Mouse (Mus musculus): ENCODE data around the gene Zfp346. TPM values are rescaled to one million over a fixed set of nuclear protein-coding genes. Genes with fewer than 3 reads are reported as not detected.

The Zfp346 gene
- polyA plus RNA-seq, 1 experiment from 2014 or later, result 21.6 TPM

GRCm38 (mm10) chr13:55165831-55166339 is 60.8 kb downstream of the Zfp346 start:
- no peak overlapping the region for H3K9ac ChIP-seq (ENCODE audit: low read length)
- no peaks in the 10 kb centered on the region for H3K4me1 ChIP-seq (ENCODE audit: control insufficient read depth, insufficient read depth, low read length)
- H3K27ac ChIP-seq (ENCODE audit: low read depth, low read length), result no peak overlapping the region
- ATAC-seq (ENCODE audit: insufficient read depth, low FRiP score, low TSS enrichment) (no peak), DNase-seq (ENCODE audit: low spot score) (no peak)
- no peaks in the 10 kb centered on the region for H3K27me3 ChIP-seq (ENCODE audit: control insufficient read depth, insufficient read depth, low read length)
- WGBS, result 92% methylated on average over 16 of the region's 16 CpGs
- H3K9me3 ChIP-seq (ENCODE audit: control insufficient read depth, low read length), result no peaks in the 10 kb centered on the region
- no peaks in the 10 kb centered on the region for H3K36me3 ChIP-seq (ENCODE audit: control insufficient read depth, insufficient read depth, low read length)
- no peak overlapping the region for H3K4me3 ChIP-seq (ENCODE audit: low read depth, low read length)
- no peak overlapping the region for H3K4me2 ChIP-seq (ENCODE audit: low read depth)

GRCm38 (mm10) chr13:55166806-55167725 is 62.0 kb downstream of the Zfp346 start:
- 89% methylated on average over 32 of the region's 32 CpGs for WGBS

GRCm38 (mm10) chr13:55167798-55168197 is 62.7 kb downstream of the Zfp346 start:
- 0 out of 2 replicates have a peak, but pooled peaks cover 2% of the 10 kb centered on the region for H3K27me3 ChIP-seq (ENCODE audit: control insufficient read depth, insufficient read depth, low read length)
- H3K36me3 ChIP-seq (ENCODE audit: control insufficient read depth, insufficient read depth, low read length), result no peaks in the 10 kb centered on the region
- no peak for DNase-seq (ENCODE audit: low spot score)
- no peak overlapping the region for H3K4me3 ChIP-seq (ENCODE audit: low read depth, low read length)
- no peak overlapping the region for H3K27ac ChIP-seq (ENCODE audit: low read depth, low read length)
- H3K4me1 ChIP-seq (ENCODE audit: control insufficient read depth, insufficient read depth, low read length), result peaks cover 11% of the 10 kb centered on the region
- H3K9ac ChIP-seq (ENCODE audit: low read length), result no peak overlapping the region
- no peak for ATAC-seq (ENCODE audit: insufficient read depth, low FRiP score, low TSS enrichment)
- WGBS, result 84% methylated on average over 11 of the region's 11 CpGs
- H3K4me2 ChIP-seq (ENCODE audit: low read depth), result no peak overlapping the region
- H3K9me3 ChIP-seq (ENCODE audit: control insufficient read depth, low read length), result no peaks in the 10 kb centered on the region

More at GRCm38 (mm10) chr13:55166806-55167725, 62.0 kb downstream of the Zfp346 start:
- no peaks in the 10 kb centered on the region for H3K9me3 ChIP-seq (ENCODE audit: control insufficient read depth, low read length)
- H3K4me2 ChIP-seq (ENCODE audit: low read depth), result no peak overlapping the region
- H3K9ac ChIP-seq (ENCODE audit: low read length), result no peak overlapping the region
- no peaks in the 10 kb centered on the region for H3K36me3 ChIP-seq (ENCODE audit: control insufficient read depth, insufficient read depth, low read length)
- no peak overlapping the region for H3K4me3 ChIP-seq (ENCODE audit: low read depth, low read length)
- no peaks in the 10 kb centered on the region for H3K27me3 ChIP-seq (ENCODE audit: control insufficient read depth, insufficient read depth, low read length)
- H3K4me1 ChIP-seq (ENCODE audit: control insufficient read depth, insufficient read depth, low read length), result peaks cover 7% of the 10 kb centered on the region
- ATAC-seq (ENCODE audit: insufficient read depth, low FRiP score, low TSS enrichment), result no peak
- H3K27ac ChIP-seq (ENCODE audit: low read depth, low read length), result no peak overlapping the region
- no peak for DNase-seq (ENCODE audit: low spot score)

- 0 out of 2 replicates have a peak, but pooled peaks cover 2% of the 10 kb centered on the region for H3K27me3 ChIP-seq (ENCODE audit: control insufficient read depth, insufficient read depth, low read length)
- 93% methylated on average over 5 of the region's 5 CpGs for WGBS
- H3K9me3 ChIP-seq (ENCODE audit: control insufficient read depth, low read length), result no peaks in the 10 kb centered on the region
- ATAC-seq (ENCODE audit: insufficient read depth, low FRiP score, low TSS enrichment), result no peak
- no peaks in the 10 kb centered on the region for H3K36me3 ChIP-seq (ENCODE audit: control insufficient read depth, insufficient read depth, low read length)
- no peak for DNase-seq (ENCODE audit: low spot score)
- peaks cover 11% of the 10 kb centered on the region for H3K4me1 ChIP-seq (ENCODE audit: control insufficient read depth, insufficient read depth, low read length)
- H3K4me2 ChIP-seq (ENCODE audit: low read depth), result no peak overlapping the region
- no peak overlapping the region for H3K4me3 ChIP-seq (ENCODE audit: low read depth, low read length)
- no peak overlapping the region for H3K27ac ChIP-seq (ENCODE audit: low read depth, low read length)
- no peak overlapping the region for H3K9ac ChIP-seq (ENCODE audit: low read length)
Observed at GRCm38 (mm10) chr13:55168255-55168654, 63.1 kb downstream of the Zfp346 start.

GRCm38 (mm10) chr13:55168958-55169369 is 63.9 kb downstream of the Zfp346 start:
- Histone ChIP-seq H3K9ac (ENCODE audit: low read length) (no peak overlapping the region), H3K27ac (ENCODE audit: low read depth, low read length) (0 out of 2 replicates have a peak overlapping the region, but pooled peaks have one; percentile 1), H3K4me3 (ENCODE audit: low read depth, low read length) (no peak overlapping the region), H3K27me3 (ENCODE audit: control insufficient read depth, insufficient read depth, low read length) (0 out of 2 replicates have a peak, but pooled peaks cover 2% of the 10 kb centered on the region), H3K4me1 (ENCODE audit: control insufficient read depth, insufficient read depth, low read length) (peaks cover 11% of the 10 kb centered on the region), H3K9me3 (ENCODE audit: control insufficient read depth, low read length) (no peaks in the 10 kb centered on the region), H3K4me2 (ENCODE audit: low read depth) (no peak overlapping the region), H3K36me3 (ENCODE audit: control insufficient read depth, insufficient read depth, low read length) (no peaks in the 10 kb centered on the region)
- peak; percentile 63 for DNase-seq (ENCODE audit: low spot score)
- peak; percentile 66 for ATAC-seq (ENCODE audit: insufficient read depth, low FRiP score, low TSS enrichment)
- 60% methylated on average over 13 of the region's 13 CpGs for WGBS

- Histone ChIP-seq H3K27me3 (ENCODE audit: control insufficient read depth, insufficient read depth, low read length) (0 out of 2 replicates have a peak, but pooled peaks cover 2% of the 10 kb centered on the region), H3K9me3 (ENCODE audit: control insufficient read depth, low read length) (no peaks in the 10 kb centered on the region), H3K4me1 (ENCODE audit: control insufficient read depth, insufficient read depth, low read length) (peaks cover 11% of the 10 kb centered on the region), H3K27ac (ENCODE audit: low read depth, low read length) (peak overlapping the region; percentile 65), H3K4me2 (ENCODE audit: low read depth) (peak overlapping the region; percentile 29), H3K4me3 (ENCODE audit: low read depth, low read length) (no peak overlapping the region), H3K36me3 (ENCODE audit: control insufficient read depth, insufficient read depth, low read length) (no peaks in the 10 kb centered on the region), H3K9ac (ENCODE audit: low read length) (peak overlapping the region; percentile 38; the same call in 1 of the 2 replicates)
- peak; percentile 70; the same call in 1 of the 2 replicates for ATAC-seq (ENCODE audit: insufficient read depth, low FRiP score, low TSS enrichment)
- WGBS, result 19% methylated on average over 26 of the region's 26 CpGs
- peak; percentile 70 for DNase-seq (ENCODE audit: low spot score)
Observed at GRCm38 (mm10) chr13:55171517-55172335, 66.6 kb downstream of the Zfp346 start.

- ATAC-seq (ENCODE audit: insufficient read depth, low FRiP score, low TSS enrichment) (no peak), DNase-seq (ENCODE audit: low spot score) (no peak)
- Histone ChIP-seq H3K9ac (ENCODE audit: low read length) (peak overlapping the region; percentile 38; the same call in 1 of the 2 replicates), H3K27ac (ENCODE audit: low read depth, low read length) (0 out of 2 replicates have a peak overlapping the region, but pooled peaks have one; percentile 65), H3K4me3 (ENCODE audit: low read depth, low read length) (no peak overlapping the region), H3K36me3 (ENCODE audit: control insufficient read depth, insufficient read depth, low read length) (no peaks in the 10 kb centered on the region), H3K9me3 (ENCODE audit: control insufficient read depth, low read length) (no peaks in the 10 kb centered on the region), H3K4me1 (ENCODE audit: control insufficient read depth, insufficient read depth, low read length) (peaks cover 11% of the 10 kb centered on the region), H3K4me2 (ENCODE audit: low read depth) (no peak overlapping the region), H3K27me3 (ENCODE audit: control insufficient read depth, insufficient read depth, low read length) (0 out of 2 replicates have a peak, but pooled peaks cover 2% of the 10 kb centered on the region)
- WGBS, result 55% methylated on average over 7 of the region's 7 CpGs
Observed at GRCm38 (mm10) chr13:55172336-55172770, 67.2 kb downstream of the Zfp346 start.

GRCm38 (mm10) chr13:55174347-55174746 is 69.2 kb downstream of the Zfp346 start:
- 73% methylated on average over 11 of the region's 11 CpGs for WGBS
- Histone ChIP-seq H3K9me3 (ENCODE audit: control insufficient read depth, low read length) (no peaks in the 10 kb centered on the region), H3K27me3 (ENCODE audit: control insufficient read depth, insufficient read depth, low read length) (0 out of 2 replicates have a peak, but pooled peaks cover 2% of the 10 kb centered on the region), H3K4me3 (ENCODE audit: low read depth, low read length) (no peak overlapping the region), H3K27ac (ENCODE audit: low read depth, low read length) (no peak overlapping the region), H3K9ac (ENCODE audit: low read length) (no peak overlapping the region), H3K36me3 (ENCODE audit: control insufficient read depth, insufficient read depth, low read length) (no peaks in the 10 kb centered on the region), H3K4me2 (ENCODE audit: low read depth) (no peak overlapping the region), H3K4me1 (ENCODE audit: control insufficient read depth, insufficient read depth, low read length) (peaks cover 11% of the 10 kb centered on the region)
- no peak for DNase-seq (ENCODE audit: low spot score)
- ATAC-seq (ENCODE audit: insufficient read depth, low FRiP score, low TSS enrichment), result no peak

Measured in neural tube, embryonic 11.5 days (tissue).